ENCODE assay signal across 15 mouse cellular contexts in genomic region chr7:34985216-34985615, GRCm38 (mm10).
DNase-seq lines count a peak whose midpoint lies in the region; ATAC-seq and TF ChIP-seq lines count a peak whose summit lies in the region.
"Had no signal": no experiment of that assay in that cellular context is flagged by ENCODE, and none has a peak within 500 bp of the region (broad histone marks: within the 10 kb centered on the region; RNA-seq: fewer than 3 reads in every experiment).

No protein-coding gene starts in this region.

- H3K9me3 ChIP-seq in intestine, embryonic 16.5 days (ENCODE audit: control insufficient read depth, low read length) = no peaks in the 10 kb centered on the region
- no peaks in the 10 kb centered on the region for H3K9me3 ChIP-seq in neural tube, embryonic 15.5 days (replicated peaks)

- intact Hi-C loops in left cerebral cortex, postnatal 10 days (cut with DNase I) = no loop called here

- no peaks in the 10 kb centered on the region for H3K27me3 ChIP-seq in spleen, adult 2 months (ENCODE audit: control insufficient read depth, insufficient read depth, low read length)
- H3K27me3 ChIP-seq in intestine, embryonic 16.5 days (replicated peaks; ENCODE audit: control insufficient read depth, insufficient read depth, low read length) = no peaks in the 10 kb centered on the region
- no peaks in the 10 kb centered on the region for H3K27me3 ChIP-seq in neural tube, embryonic 15.5 days (replicated peaks)

- whole genome bisulfite sequencing in spleen, adult 2 months = 20% methylated on average over 9 of the region's 9 CpGs
- 80% methylated on average over 9 of the region's 9 CpGs for WGBS in intestine, embryonic 16.5 days
- WGBS in neural tube, embryonic 15.5 days = 83% methylated on average over 9 of the region's 9 CpGs

- no peak for DNase-seq in spleen, adult 2 months (ENCODE audit: low read depth in 1 of 2, low spot score in 2 of 2)
- DNase-seq in spleen, postnatal 14 days (ENCODE audit: low spot score in 2 of 2) = no peak
- DNase-seq in cerebellum, adult 9-10 months = no peak
- no peak for DNase-seq in left cerebral cortex, postnatal 10 days (ENCODE audit: extremely low spot score in 1 of 2, low spot score in 2 of 2)
- DNase-seq: adrenal gland, adult 8-10 months; cerebellum, adult 2 months; lung, adult 18-20 months; midbrain, embryonic 14.5 days; right cerebral cortex, postnatal 4 days had no signal

- ATAC-seq in common myeloid progenitor, adult 5-6 weeks (replicated peaks; ENCODE audit: low read depth, poor library complexity, severe bottlenecking) = peak; percentile 64
- 0 out of 2 replicates have a peak, but pooled peaks have one; percentile 14 for ATAC-seq in intestine, embryonic 16.5 days
- peak; percentile 29 for ATAC-seq in megakaryocyte progenitor cell, adult 5-6 weeks (replicated peaks; ENCODE audit: poor library complexity)
- no peak for ATAC-seq in neural tube, embryonic 15.5 days (ENCODE audit: low FRiP score)
- ATAC-seq: hindbrain, postnatal 0 days had no signal

- no peak for TF ChIP-seq CTCF in spleen, adult 2 months (IDR thresholded peaks at IDR 0.05; ENCODE audit: extremely low read depth, insufficient read depth, insufficient read length, insufficient replicate concordance)

- H3K9ac ChIP-seq in intestine, embryonic 16.5 days (ENCODE audit: low read depth, low read length) = no peak overlapping the region
- no peak overlapping the region for H3K9ac ChIP-seq in neural tube, embryonic 15.5 days (replicated peaks)

- H3K36me3 ChIP-seq in spleen, adult 2 months (ENCODE audit: control insufficient read depth, insufficient read depth, low read length) = no peaks in the 10 kb centered on the region
- H3K36me3 ChIP-seq in intestine, embryonic 16.5 days (ENCODE audit: control insufficient read depth, insufficient read depth, low read length) = no peaks in the 10 kb centered on the region
- no peaks in the 10 kb centered on the region for H3K36me3 ChIP-seq in neural tube, embryonic 15.5 days

- TF ChIP-seq POLR2A in spleen, adult 2 months (IDR thresholded peaks at IDR 0.05; ENCODE audit: low read depth, low read length) = no peak

- H3K4me1 ChIP-seq in spleen, adult 2 months (ENCODE audit: control insufficient read depth, insufficient read depth, insufficient read length) = peaks cover 16% of the 10 kb centered on the region; the same call in 1 of the 2 replicates
- H3K4me1 ChIP-seq in intestine, embryonic 16.5 days (ENCODE audit: control insufficient read depth, insufficient read depth, low read length) = peaks cover 12% of the 10 kb centered on the region
- peaks cover 31% of the 10 kb centered on the region for H3K4me1 ChIP-seq in neural tube, embryonic 15.5 days

- H3K4me2 ChIP-seq in intestine, embryonic 16.5 days (ENCODE audit: low read depth, low read length) = no peak overlapping the region
- H3K4me2 ChIP-seq in neural tube, embryonic 15.5 days = no peak overlapping the region

- H3K27ac ChIP-seq in spleen, adult 2 months (ENCODE audit: insufficient read depth, low read length) = peak overlapping the region; percentile 58
- H3K27ac ChIP-seq in intestine, embryonic 16.5 days (ENCODE audit: low read length) = 0 out of 2 replicates have a peak overlapping the region, but pooled peaks have one; percentile 17
- no peak overlapping the region for H3K27ac ChIP-seq in neural tube, embryonic 15.5 days (replicated peaks)
- H3K27ac ChIP-seq: hindbrain, postnatal 0 days; layer of hippocampus, adult 2 months had no signal

- H3K4me3 ChIP-seq in spleen, adult 2 months (ENCODE audit: extremely low read depth, insufficient read depth, insufficient read length) = no peak overlapping the region
- H3K4me3 ChIP-seq in intestine, embryonic 16.5 days (ENCODE audit: low read length) = no peak overlapping the region
- H3K4me3 ChIP-seq in neural tube, embryonic 15.5 days (replicated peaks) = no peak overlapping the region
- H3K4me3 ChIP-seq: layer of hippocampus, adult 2 months had no signal
